8 mouse cellular contexts compared by ENCODE assay signal in the genomic region with DNA sequence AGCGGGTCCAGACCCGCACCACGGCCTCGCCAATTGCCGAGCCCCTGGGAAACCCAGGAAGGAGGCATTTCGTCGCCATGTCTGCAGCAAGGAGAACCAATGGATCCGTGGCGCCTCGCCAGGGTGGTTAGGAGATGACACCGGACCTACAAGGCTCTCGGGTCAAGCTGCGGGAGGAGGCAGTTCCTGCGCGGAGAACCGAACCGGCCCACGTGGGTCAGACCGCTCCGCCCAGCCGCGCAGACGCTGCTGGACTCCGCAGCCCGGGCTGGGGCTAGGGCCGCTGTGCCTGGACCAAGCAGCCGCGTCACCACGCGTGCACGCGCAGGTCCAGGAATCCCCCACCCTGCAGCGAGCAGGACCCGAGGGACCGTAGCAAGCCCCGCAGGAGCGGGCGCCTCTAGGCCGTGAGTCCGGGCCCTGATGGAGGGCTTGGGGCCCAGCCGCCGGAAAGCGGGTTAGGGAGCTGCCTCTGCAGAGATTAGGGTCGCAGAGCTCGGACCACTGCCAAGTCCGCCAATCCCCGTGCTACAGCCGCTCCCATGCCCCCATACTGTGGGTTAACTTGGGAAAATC. TPM values are rescaled to one million over a fixed set of nuclear protein-coding genes. Genes with fewer than 3 reads are reported as not detected.
A peak's percentile ranks its signal among the peaks of the same experiment; 100 is the strongest.
DNase-seq lines count a peak whose midpoint lies in the region; ATAC-seq and TF ChIP-seq lines count a peak whose summit lies in the region.

TSS of gene 5730409E04Rik (plus strand) at position 213 of the 576 bp plus-strand sequence.

- H3K9me3 ChIP-seq in heart, embryonic 12.5 days (replicated peaks), result no peaks in the 10 kb centered on the region
- H3K9me3 ChIP-seq in kidney, embryonic 16.5 days (ENCODE audit: low read length), result no peaks in the 10 kb centered on the region
- no peaks in the 10 kb centered on the region for H3K9me3 ChIP-seq in midbrain, postnatal 0 days (ENCODE audit: low read length)

- peak within 1 kb of the TSS; percentile 84 for H3K4me2 ChIP-seq in heart, embryonic 12.5 days
- H3K4me2 ChIP-seq in kidney, embryonic 16.5 days (replicated peaks; ENCODE audit: low read depth, low read length), result peak within 1 kb of the TSS; percentile 94
- peak within 1 kb of the TSS; percentile 86 for H3K4me2 ChIP-seq in midbrain, postnatal 0 days (ENCODE audit: low read depth, low read length, poor library complexity, severe bottlenecking)

- H3K27me3 ChIP-seq in heart, embryonic 12.5 days (replicated peaks), result no peaks in the 10 kb centered on the region
- H3K27me3 ChIP-seq in kidney, embryonic 16.5 days (ENCODE audit: insufficient read depth, low read length), result no peaks in the 10 kb centered on the region
- peaks cover 9% of the 10 kb centered on the region; the same call in 1 of the 2 replicates for H3K27me3 ChIP-seq in midbrain, postnatal 0 days (ENCODE audit: insufficient read depth, low read length)

- WGBS in heart, embryonic 12.5 days, result under 1% methylated on average over 48 of the region's 48 CpGs
- WGBS in kidney, embryonic 16.5 days, result under 1% methylated on average over 48 of the region's 48 CpGs
- WGBS in midbrain, postnatal 0 days, result 0% methylated on average over 48 of the region's 48 CpGs

- peak within 1 kb of the TSS; percentile 66 for H3K4me3 ChIP-seq in heart, embryonic 12.5 days
- peak within 1 kb of the TSS; percentile 73 for H3K4me3 ChIP-seq in kidney, embryonic 16.5 days (ENCODE audit: low read length)
- H3K4me3 ChIP-seq in midbrain, postnatal 0 days (ENCODE audit: low read depth, low read length), result peak within 1 kb of the TSS; percentile 68

- ATAC-seq in heart, embryonic 12.5 days (ENCODE audit: insufficient number of reproducible peaks, low FRiP score), result peak; percentile 84
- ATAC-seq in kidney, embryonic 16.5 days (ENCODE audit: low FRiP score, low TSS enrichment), result peak; percentile 91
- peak; percentile 89 for ATAC-seq in midbrain, postnatal 0 days (ENCODE audit: low FRiP score)

- H3K9ac ChIP-seq in heart, embryonic 12.5 days, result peak within 1 kb of the TSS; percentile 81
- peak within 1 kb of the TSS; percentile 77 for H3K9ac ChIP-seq in kidney, embryonic 16.5 days (replicated peaks; ENCODE audit: low read length)
- peak within 1 kb of the TSS; percentile 81 for H3K9ac ChIP-seq in midbrain, postnatal 0 days (replicated peaks; ENCODE audit: low read length, poor library complexity, severe bottlenecking)

- H3K4me1 ChIP-seq in heart, embryonic 12.5 days (replicated peaks), result no peaks in the 10 kb centered on the region
- no peaks in the 10 kb centered on the region for H3K4me1 ChIP-seq in kidney, embryonic 16.5 days (ENCODE audit: insufficient read depth, low read length)
- no peaks in the 10 kb centered on the region for H3K4me1 ChIP-seq in midbrain, postnatal 0 days (ENCODE audit: insufficient read depth, low read length)

- peaks cover 4% of the 10 kb centered on the region; the same call in 1 of the 2 replicates for H3K36me3 ChIP-seq in heart, embryonic 12.5 days
- H3K36me3 ChIP-seq in kidney, embryonic 16.5 days (ENCODE audit: insufficient read depth, low read length), result 0 out of 2 replicates have a peak, but pooled peaks cover 4% of the 10 kb centered on the region
- H3K36me3 ChIP-seq in midbrain, postnatal 0 days (ENCODE audit: insufficient read depth, low read length), result peaks cover 16% of the 10 kb centered on the region

- no peak within 1 kb of the TSS for H3K27ac ChIP-seq in heart, embryonic 12.5 days (ENCODE audit: poor library complexity, severe bottlenecking)
- peak within 1 kb of the TSS; percentile 32; the same call in 1 of the 2 replicates for H3K27ac ChIP-seq in kidney, embryonic 16.5 days (ENCODE audit: low read length)
- peak within 1 kb of the TSS; percentile 13; the same call in 1 of the 2 replicates for H3K27ac ChIP-seq in midbrain, postnatal 0 days (ENCODE audit: low read depth, low read length)

- peak; percentile 6 to 17 for DNase-seq in thymus, adult 18-20 months
- no peak for DNase-seq in thymus, postnatal 14 days
- DNase-seq in fibroblast of lung, adult 2 months (ENCODE audit: low read depth), result peak; percentile 60
- DNase-seq in liver, result peak; percentile 37
- DNase-seq in midbrain, postnatal 0 days (ENCODE audit: low spot score), result peak; percentile 83
- DNase-seq in spleen, postnatal 4 days (ENCODE audit: low spot score in 2 of 2), result peak; percentile 24 to 66

- TF ChIP-seq CTCF in midbrain, postnatal 0 days (IDR thresholded peaks at IDR 0.05), result no peak

RNA-seq across cellular contexts. Expression of gene 5730409E04Rik, which starts in this region (rescaled TPM):
- polyA plus RNA-seq in heart, embryonic 12.5 days (2016; fragmentation: Nextera tagmentation; extraction: Ambion mirVana), result 0.98 and 1.2 TPM in 2 replicates
- 1.5 and 2.2 TPM in 2 replicates for polyA plus RNA-seq in kidney, embryonic 16.5 days (2015; fragmentation: Nextera tagmentation; extraction: Ambion mirVana)
- total RNA-seq in midbrain, postnatal 0 days (2014; rRNA removed), result 59.0 and 59.4 TPM in 2 replicates
- 24.2 and 29.2 TPM in 2 replicates for polyA plus RNA-seq in midbrain, postnatal 0 days (2015; fragmentation: Nextera tagmentation; extraction: Ambion mirVana)
